Mouse (Mus musculus): ENCODE measurements around the gene C130074G19Rik.

The C130074G19Rik gene

GRCm38 (mm10) chr1:184882281-184883268 lies at the start of gene C130074G19Rik:
Gene C130074G19Rik (minus strand): TSS chr1:184883218.
- DNase-seq (ENCODE audit: low spot score), result no peak

GRCm38 (mm10) chr1:184931097-184931496 lies 48.1 kb upstream of the C130074G19Rik start:
- DNase-seq (ENCODE audit: low spot score), result no peak

- no peak for DNase-seq (ENCODE audit: low spot score)
Measured at GRCm38 (mm10) chr1:184928382-184928781, 45.4 kb upstream of the C130074G19Rik start.

- no peak for DNase-seq (ENCODE audit: low spot score)
Measured at GRCm38 (mm10) chr1:184927911-184928310, 44.9 kb upstream of the C130074G19Rik start.

GRCm38 (mm10) chr1:184922824-184923223 lies 39.8 kb upstream of the C130074G19Rik start:
- DNase-seq (ENCODE audit: low spot score), result no peak

GRCm38 (mm10) chr1:184920057-184920456 lies 37.0 kb upstream of the C130074G19Rik start:
- no peak for DNase-seq (ENCODE audit: low spot score)

GRCm38 (mm10) chr1:184918227-184918888 lies 35.3 kb upstream of the C130074G19Rik start:
- no peak for DNase-seq (ENCODE audit: low spot score)

- no peak for DNase-seq (ENCODE audit: low spot score)
Measured at GRCm38 (mm10) chr1:184912336-184912735, 29.3 kb upstream of the C130074G19Rik start.

- no peak for DNase-seq (ENCODE audit: low spot score)
Measured at GRCm38 (mm10) chr1:184911861-184912260, 28.8 kb upstream of the C130074G19Rik start.

- no peak for DNase-seq (ENCODE audit: low spot score)
Measured at GRCm38 (mm10) chr1:184908558-184908957, 25.5 kb upstream of the C130074G19Rik start.

GRCm38 (mm10) chr1:184905904-184906745 lies 23.1 kb upstream of the C130074G19Rik start:
- DNase-seq (ENCODE audit: low spot score), result no peak

GRCm38 (mm10) chr1:184905371-184905770 lies 22.4 kb upstream of the C130074G19Rik start:
- peak; percentile 46 for DNase-seq (ENCODE audit: low spot score)

GRCm38 (mm10) chr1:184903697-184904096 lies 20.7 kb upstream of the C130074G19Rik start:
- no peak for DNase-seq (ENCODE audit: low spot score)

GRCm38 (mm10) chr1:184902886-184903285 lies 19.9 kb upstream of the C130074G19Rik start:
- no peak for DNase-seq (ENCODE audit: low spot score)

GRCm38 (mm10) chr1:184897350-184897749 lies 14.3 kb upstream of the C130074G19Rik start:
- DNase-seq (ENCODE audit: low spot score), result no peak

- DNase-seq (ENCODE audit: low spot score), result no peak
Measured at GRCm38 (mm10) chr1:184891998-184892397, 9.0 kb upstream of the C130074G19Rik start.

- no peak for DNase-seq (ENCODE audit: low spot score)
Measured at GRCm38 (mm10) chr1:184889454-184889853, 6.4 kb upstream of the C130074G19Rik start.

GRCm38 (mm10) chr1:184886160-184886559 lies 3.1 kb upstream of the C130074G19Rik start:
- DNase-seq (ENCODE audit: low spot score), result no peak

GRCm38 (mm10) chr1:184881861-184882260 lies 1.2 kb downstream of the C130074G19Rik start:
- DNase-seq (ENCODE audit: low spot score), result no peak

GRCm38 (mm10) chr1:184881211-184881610 lies 1.8 kb downstream of the C130074G19Rik start:
- no peak for DNase-seq (ENCODE audit: low spot score)

- no peak for DNase-seq (ENCODE audit: low spot score)
Measured at GRCm38 (mm10) chr1:184878860-184879259, 4.2 kb downstream of the C130074G19Rik start.

- DNase-seq (ENCODE audit: low spot score), result no peak
Measured at GRCm38 (mm10) chr1:184877306-184877705, 5.7 kb downstream of the C130074G19Rik start.

All from layer of hippocampus, adult 9-10 months (tissue).